Mouse (Mus musculus): ENCODE data around the gene Pde6g.

Gene Pde6g

GRCm38 (mm10) chr11:120467051-120467735 lies 13.9 kb upstream of the Pde6g start, which contains the start of gene Arl16:
Arl16 (minus strand) TSS chr11:120467607.
- peak; percentile 98 for DNase-seq (ENCODE audit: low read depth, low spot score)

GRCm38 (mm10) chr11:120465521-120465920 lies 12.2 kb upstream of the Pde6g start:
- no peak for DNase-seq (ENCODE audit: low read depth, low spot score)

GRCm38 (mm10) chr11:120464365-120464764 lies 11.1 kb upstream of the Pde6g start:
- DNase-seq (ENCODE audit: low read depth, low spot score): no peak

GRCm38 (mm10) chr11:120463536-120463935 lies 10.2 kb upstream of the Pde6g start:
- no peak for DNase-seq (ENCODE audit: low read depth, low spot score)

- peak; percentile 16 for DNase-seq (ENCODE audit: low read depth, low spot score)
Observed at GRCm38 (mm10) chr11:120458847-120459597, 5.7 kb upstream of the Pde6g start.

GRCm38 (mm10) chr11:120457772-120458751 lies 4.8 kb upstream of the Pde6g start, which contains the start of the genes Oxld1 and Ccdc137:
Oxld1 (minus strand) TSS chr11:120458068.
Ccdc137 (plus strand) TSS chr11:120458115.
- DNase-seq (ENCODE audit: low read depth, low spot score): peak; percentile 83

- no peak for DNase-seq (ENCODE audit: low read depth, low spot score)
Observed at GRCm38 (mm10) chr11:120457370-120457769, 4.1 kb upstream of the Pde6g start.

- no peak for DNase-seq (ENCODE audit: low read depth, low spot score)
Observed at GRCm38 (mm10) chr11:120455413-120455812, 2.1 kb upstream of the Pde6g start.

GRCm38 (mm10) chr11:120454965-120455364 lies 1.7 kb upstream of the Pde6g start:
- no peak for DNase-seq (ENCODE audit: low read depth, low spot score)

GRCm38 (mm10) chr11:120452246-120452645 lies 1.1 kb downstream of the Pde6g start:
- DNase-seq (ENCODE audit: low read depth, low spot score): no peak

- DNase-seq (ENCODE audit: low read depth, low spot score): no peak
Observed at GRCm38 (mm10) chr11:120447179-120447578, 6.1 kb downstream of the Pde6g start.

- no peak for DNase-seq (ENCODE audit: low read depth, low spot score)
Observed at GRCm38 (mm10) chr11:120445475-120445874, 7.8 kb downstream of the Pde6g start.

- no peak for DNase-seq (ENCODE audit: low read depth, low spot score)
Observed at GRCm38 (mm10) chr11:120444106-120444505, 9.2 kb downstream of the Pde6g start.

- DNase-seq (ENCODE audit: low read depth, low spot score): no peak
Observed at GRCm38 (mm10) chr11:120442765-120443280, 10.5 kb downstream of the Pde6g start.

GRCm38 (mm10) chr11:120442344-120442743 lies 11.0 kb downstream of the Pde6g start, which contains the start of gene Tspan10:
Tspan10 (plus strand) TSS chr11:120442644.
- no peak for DNase-seq (ENCODE audit: low read depth, low spot score)

- no peak for DNase-seq (ENCODE audit: low read depth, low spot score)
Observed at GRCm38 (mm10) chr11:120437857-120438385, 15.4 kb downstream of the Pde6g start.

GRCm38 (mm10) chr11:120437152-120437856 lies 16.0 kb downstream of the Pde6g start, which contains the start of gene Nploc4:
Nploc4 (minus strand) TSS chr11:120437708.
- DNase-seq (ENCODE audit: low read depth, low spot score): peak; percentile 89

- no peak for DNase-seq (ENCODE audit: low read depth, low spot score)
Observed at GRCm38 (mm10) chr11:120426727-120427126, 26.6 kb downstream of the Pde6g start.

GRCm38 (mm10) chr11:120423569-120424295 lies 29.6 kb downstream of the Pde6g start:
- DNase-seq (ENCODE audit: low read depth, low spot score): peak; percentile 62

All from CD4-positive helper T cell, adult 2 months (primary cell).